Mouse (Mus musculus) forebrain, embryonic 16.5 days (tissue): ENCODE data around the gene Xaf1. TPM values are rescaled to one million over a fixed set of nuclear protein-coding genes. Genes with fewer than 3 reads are reported as not detected.

Experiments used
- ATAC-seq: fragments of 200-750 bp; cut with Nextera tagmentation; 2 replicates; pipeline ENCODE4 v1.8.0; 2017; ENCODE audit warnings: mild to moderate bottlenecking, moderate library complexity
- H3K27ac ChIP-seq: fragments of 300-500 bp; sonication (generic); 2 replicates; pipeline ENCODE4 v1.5.1; 2014; ENCODE audit warnings: low read length, control low read depth
- H3K27me3 ChIP-seq: fragments of 300-500 bp; sonication (generic); replicated peaks from 2 replicates; pipeline ENCODE4 v1.6.1; 2014; ENCODE audit warnings: low read length; ENCODE audit not compliant: control insufficient read depth, insufficient read depth
- H3K36me3 ChIP-seq: fragments of 300-500 bp; sonication (generic); 2 replicates; pipeline ENCODE4 v1.6.1; 2014; ENCODE audit not compliant: control insufficient read depth, insufficient read depth
- H3K4me1 ChIP-seq: fragments of 300-500 bp; sonication (generic); replicated peaks from 2 replicates; pipeline ENCODE4 v1.6.1; 2014; ENCODE audit warnings: low read length; ENCODE audit not compliant: control insufficient read depth, insufficient read depth
- H3K4me2 ChIP-seq: fragments of 300-500 bp; sonication (generic); 2 replicates; pipeline ENCODE4 v1.6.1; 2014; ENCODE audit warnings: mild to moderate bottlenecking, low read length, control low read depth
- H3K4me3 ChIP-seq: fragments of 300-500 bp; sonication (generic); replicated peaks from 2 replicates; pipeline ENCODE4 v1.5.1; 2014; ENCODE audit warnings: mild to moderate bottlenecking, low read length, control low read depth
- H3K9ac ChIP-seq: fragments of 300-500 bp; sonication (generic); replicated peaks from 2 replicates; pipeline ENCODE4 v1.6.1; 2014; ENCODE audit warnings: low read depth, low read length, control low read depth
- H3K9me3 ChIP-seq: fragments of 300-500 bp; sonication (generic); 2 replicates; pipeline ENCODE4 v1.6.1; 2016; ENCODE audit warnings: low read length; ENCODE audit not compliant: control insufficient read depth
- whole genome bisulfite sequencing: fragments of 180-500 bp; shearing (Covaris S2); extraction: QIAGEN DNeasy Blood & Tissue Kit; methylation state at CpG from one replicate; pipeline ENCODE4 v1.1.7; 2014; 5-methylcytosine and 5-hydroxymethylcytosine counted together
- polyA plus RNA-seq: library from polyadenylated mRNA; unstranded; fragments of >200 nt; fragmentation: Nextera tagmentation; extraction: Ambion mirVana; gene quantifications from 2 replicates; pipeline ENCODE4 v1.2.1, GENCODE M21; 2015

The Xaf1 gene
- polyA plus RNA-seq, 1 experiment from 2014 or later, result 1.7 TPM

DNA sequence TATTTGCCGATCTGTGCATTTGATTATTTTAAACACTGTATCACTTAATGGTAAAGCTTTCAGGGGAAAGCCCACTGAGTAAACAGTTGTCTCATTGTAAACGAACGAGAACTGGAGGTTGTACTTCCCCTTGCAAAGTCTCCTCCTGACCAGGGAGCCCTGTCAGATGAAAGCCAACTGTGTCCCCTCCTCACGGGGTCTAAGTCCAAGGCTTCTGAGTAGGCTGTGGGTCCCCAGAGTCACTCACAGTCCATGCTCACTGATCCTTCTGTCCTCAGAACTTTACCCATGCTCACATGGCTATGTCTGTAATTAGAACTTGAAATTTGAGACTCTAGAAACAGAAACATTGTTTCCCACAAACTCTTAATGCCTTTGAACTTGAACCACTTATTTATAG lies 48.2 kb downstream of the Xaf1 start:
- no peaks in the 10 kb centered on the region for H3K27me3 ChIP-seq
- H3K9ac ChIP-seq, result no peak overlapping the region
- H3K27ac ChIP-seq, result no peak overlapping the region
- no peaks in the 10 kb centered on the region for H3K9me3 ChIP-seq
- no peak overlapping the region for H3K4me3 ChIP-seq
- no peaks in the 10 kb centered on the region for H3K36me3 ChIP-seq
- WGBS, result 75% methylated on average over 4 of the region's 4 CpGs
- H3K4me1 ChIP-seq, result peaks cover 4% of the 10 kb centered on the region; the same call in 1 of the 2 replicates
- H3K4me2 ChIP-seq, result no peak overlapping the region
- ATAC-seq, result no peak

GRCm38 (mm10) chr11:72352272-72352671 lies 50.8 kb downstream of the Xaf1 start:
- Histone ChIP-seq H3K9me3 (no peaks in the 10 kb centered on the region), H3K27me3 (no peaks in the 10 kb centered on the region), H3K4me2 (no peak overlapping the region), H3K9ac (no peak overlapping the region), H3K4me1 (peaks cover 4% of the 10 kb centered on the region; the same call in 1 of the 2 replicates), H3K27ac (no peak overlapping the region), H3K36me3 (no peaks in the 10 kb centered on the region), H3K4me3 (no peak overlapping the region)
- no peak for ATAC-seq
- 89% methylated on average over 1 of the region's 1 CpGs for WGBS

DNA sequence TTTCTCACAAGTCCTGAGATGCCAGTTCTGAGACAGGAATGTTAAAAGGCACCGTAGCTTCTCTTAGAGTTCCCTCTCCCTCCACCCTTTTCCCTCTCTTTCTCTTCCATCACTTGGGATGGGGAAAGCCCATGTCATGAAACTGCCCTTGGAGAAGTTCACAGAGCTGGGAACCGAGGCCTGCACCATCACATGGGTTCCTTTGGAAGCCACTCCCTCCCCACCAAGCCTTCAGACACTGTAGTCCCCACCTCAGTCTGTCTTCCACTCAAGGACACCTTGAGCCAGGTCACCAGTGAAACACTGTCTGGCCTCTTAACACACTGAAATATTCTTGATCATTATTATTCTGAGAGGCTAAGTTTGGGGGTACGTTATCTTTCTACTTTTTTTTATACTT lies 51.8 kb downstream of the Xaf1 start:
- Histone ChIP-seq H3K36me3 (no peaks in the 10 kb centered on the region), H3K9ac (no peak overlapping the region), H3K4me2 (no peak overlapping the region), H3K4me1 (peaks cover 4% of the 10 kb centered on the region; the same call in 1 of the 2 replicates), H3K27ac (no peak overlapping the region), H3K9me3 (no peaks in the 10 kb centered on the region), H3K4me3 (no peak overlapping the region), H3K27me3 (no peaks in the 10 kb centered on the region)
- 85% methylated on average over 3 of the region's 3 CpGs for WGBS
- no peak for ATAC-seq

DNA sequence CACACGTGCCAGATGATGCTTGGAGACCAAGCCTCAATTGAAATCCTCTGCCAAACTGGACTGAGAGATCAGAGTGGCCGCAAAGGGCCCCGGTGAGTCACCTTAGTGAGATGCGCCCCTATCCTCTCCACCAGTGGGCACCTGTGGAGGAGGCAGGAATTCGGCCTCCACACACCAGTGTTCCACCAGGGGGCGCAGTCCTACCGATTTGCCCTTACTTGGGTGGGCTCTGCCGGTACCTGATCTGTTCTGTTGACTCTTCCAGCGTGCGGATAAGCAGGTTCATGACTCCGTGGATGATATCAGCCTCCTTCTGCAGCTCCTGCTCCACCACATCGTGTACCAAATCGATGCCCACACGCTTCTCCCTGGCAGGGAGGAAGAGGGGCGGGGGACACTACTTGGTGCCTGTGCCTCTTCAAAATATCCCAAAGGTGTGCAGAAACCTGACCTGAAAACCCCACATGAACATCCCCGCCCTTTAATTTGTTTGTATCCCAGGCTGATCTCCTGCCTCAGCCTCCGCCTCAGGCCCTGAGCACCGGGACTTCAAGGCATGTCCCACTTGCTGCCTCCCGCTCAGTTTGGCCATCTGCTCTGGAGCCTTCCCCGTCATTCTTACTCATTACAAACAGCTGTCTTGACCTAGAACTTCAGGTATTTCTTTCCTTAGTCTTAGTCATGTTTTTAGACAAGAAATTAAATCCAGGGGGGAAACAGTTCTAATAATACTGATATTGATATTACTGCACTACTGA lies 53.7 kb downstream of the Xaf1 start:
- Histone ChIP-seq H3K4me1 (no peaks in the 10 kb centered on the region), H3K4me3 (no peak overlapping the region), H3K27me3 (no peaks in the 10 kb centered on the region), H3K27ac (no peak overlapping the region), H3K9me3 (no peaks in the 10 kb centered on the region), H3K9ac (no peak overlapping the region), H3K36me3 (no peaks in the 10 kb centered on the region), H3K4me2 (peak overlapping the region; percentile 4)
- WGBS, result 26% methylated on average over 20 of the region's 20 CpGs
- no peak for ATAC-seq

DNA sequence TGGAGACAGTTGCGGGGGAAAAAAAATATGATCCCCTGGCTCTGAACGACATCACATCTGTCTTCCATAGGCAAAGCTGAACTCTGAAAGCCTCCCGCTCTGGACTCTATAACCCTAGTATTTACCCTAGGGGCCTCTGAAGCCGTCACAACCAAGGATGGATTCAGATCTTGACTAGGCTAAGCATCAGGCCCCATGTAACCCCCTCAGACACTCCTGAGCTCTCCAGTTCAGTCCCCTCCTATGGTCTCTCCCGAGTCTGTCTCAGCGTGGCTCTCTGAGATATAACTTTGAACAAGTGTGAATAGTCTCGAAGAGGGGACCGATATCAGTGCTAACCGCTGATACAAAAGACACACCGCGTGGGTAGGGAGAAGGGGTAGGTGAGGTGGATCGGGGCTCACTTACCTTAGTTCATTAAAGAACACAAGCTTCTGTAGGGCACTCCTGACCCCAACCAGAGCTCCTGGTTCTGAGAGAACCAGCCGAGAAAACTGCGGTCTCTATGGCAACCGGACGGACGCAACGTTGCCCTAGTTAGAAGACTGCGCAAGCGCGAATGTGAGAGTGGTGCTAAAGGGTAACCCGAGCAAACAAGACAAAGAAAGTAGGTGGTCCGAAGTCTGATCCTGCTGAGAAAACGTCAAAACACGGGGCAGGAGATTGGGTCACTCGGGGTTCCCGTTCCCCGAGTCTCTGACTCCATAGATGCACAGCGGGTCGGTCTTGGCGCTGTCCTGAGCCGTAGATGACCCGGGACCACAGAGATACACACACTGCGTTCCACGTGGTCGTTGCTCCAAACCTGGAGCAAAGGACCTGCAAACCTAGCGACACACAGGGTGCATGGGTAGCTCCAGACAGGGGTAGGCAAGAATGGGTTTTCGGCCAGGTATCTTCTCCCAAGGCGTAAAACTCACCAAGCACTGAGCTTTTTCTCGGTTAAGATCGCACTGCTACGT lies 60.2 kb downstream of the Xaf1 start:
- H3K27me3 ChIP-seq, result no peaks in the 10 kb centered on the region
- H3K4me2 ChIP-seq, result peak overlapping the region; percentile 89
- H3K9ac ChIP-seq, result peak overlapping the region; percentile 61
- ATAC-seq, result peak; percentile 94
- WGBS, result 7% methylated on average over 42 of the region's 42 CpGs
- H3K4me1 ChIP-seq, result peaks cover 4% of the 10 kb centered on the region; the same call in 1 of the 2 replicates
- no peaks in the 10 kb centered on the region for H3K9me3 ChIP-seq
- H3K36me3 ChIP-seq, result no peaks in the 10 kb centered on the region
- H3K4me3 ChIP-seq, result peak overlapping the region; percentile 50
- H3K27ac ChIP-seq, result no peak overlapping the region

GRCm38 (mm10) chr11:72362347-72362741 lies 60.9 kb downstream of the Xaf1 start, which contains the start of gene Tekt1:
Gene Tekt1, minus strand, starts transcription at chr11:72362442.
- 23% methylated on average over 10 of the region's 10 CpGs for WGBS
- peak within 1 kb of the TSS; percentile 61 for H3K9ac ChIP-seq
- no peaks in the 10 kb centered on the region for H3K9me3 ChIP-seq
- peak within 1 kb of the TSS; percentile 50 for H3K4me3 ChIP-seq
- no peaks in the 10 kb centered on the region for H3K36me3 ChIP-seq
- ATAC-seq, result 0 out of 2 replicates have a peak, but pooled peaks have one; percentile 9
- H3K4me2 ChIP-seq, result peak within 1 kb of the TSS; percentile 89
- H3K27ac ChIP-seq, result no peak within 1 kb of the TSS
- H3K27me3 ChIP-seq, result no peaks in the 10 kb centered on the region
- H3K4me1 ChIP-seq, result peaks cover 4% of the 10 kb centered on the region; the same call in 1 of the 2 replicates

Other genes starting within 250 kb of the Xaf1 start
- gene Pitpnm3, start 165.9 kb upstream of the Xaf1 start, polyA plus RNA-seq, result 2.0 and 3.0 TPM in 2 replicates
- gene Gm43951, start 94.8 kb upstream of the Xaf1 start, polyA plus RNA-seq, result 1.6 TPM in 2 replicates
- 23.6 and 24.3 TPM in 2 replicates for gene 4933427D14Rik, start 94.2 kb upstream of the Xaf1 start, polyA plus RNA-seq
- 131 and 138 TPM in 2 replicates for gene Txndc17, start 94.1 kb upstream of the Xaf1 start, polyA plus RNA-seq
- gene Med31, start 86.0 kb upstream of the Xaf1 start, polyA plus RNA-seq, result 61.1 and 67.8 TPM in 2 replicates
- 0.35 and 0.65 TPM in 2 replicates for gene Slc13a5, start 34.4 kb upstream of the Xaf1 start, polyA plus RNA-seq
- not detected in 2 replicates for gene Fbxo39, start 12.8 kb downstream of the Xaf1 start, polyA plus RNA-seq
- 8.0 and 9.1 TPM in 2 replicates for gene Tekt1, start 60.8 kb downstream of the Xaf1 start, polyA plus RNA-seq
- gene Smtnl2, start 110.1 kb downstream of the Xaf1 start, polyA plus RNA-seq, result 4.5 and 8.0 TPM in 2 replicates
- not detected in 2 replicates for gene Ggt6, start 133.9 kb downstream of the Xaf1 start, polyA plus RNA-seq
- 94.8 and 98.2 TPM in 2 replicates for gene Mybbp1a, start 139.7 kb downstream of the Xaf1 start, polyA plus RNA-seq
- gene Spns2, start 188.3 kb downstream of the Xaf1 start, polyA plus RNA-seq, result 6.6 and 9.3 TPM in 2 replicates
- not detected in 2 replicates for gene Spns3, start 248.9 kb downstream of the Xaf1 start, polyA plus RNA-seq